Mouse (Mus musculus): ENCODE measurements around the gene Nup210l.

Nup210l gene

GRCm38 (mm10) chr3:90161541-90161940 lies 57.6 kb downstream of the Nup210l start:
- no peak for DNase-seq (ENCODE audit: low spot score)

- no peak for DNase-seq (ENCODE audit: low spot score)
Observed at GRCm38 (mm10) chr3:90179566-90179965, 75.6 kb downstream of the Nup210l start.

- DNase-seq (ENCODE audit: low spot score) = no peak
Observed at GRCm38 (mm10) chr3:90183581-90183980, 79.6 kb downstream of the Nup210l start.

- no peak for DNase-seq (ENCODE audit: low spot score)
Observed at GRCm38 (mm10) chr3:90190859-90191510, 87.1 kb downstream of the Nup210l start.

DNA sequence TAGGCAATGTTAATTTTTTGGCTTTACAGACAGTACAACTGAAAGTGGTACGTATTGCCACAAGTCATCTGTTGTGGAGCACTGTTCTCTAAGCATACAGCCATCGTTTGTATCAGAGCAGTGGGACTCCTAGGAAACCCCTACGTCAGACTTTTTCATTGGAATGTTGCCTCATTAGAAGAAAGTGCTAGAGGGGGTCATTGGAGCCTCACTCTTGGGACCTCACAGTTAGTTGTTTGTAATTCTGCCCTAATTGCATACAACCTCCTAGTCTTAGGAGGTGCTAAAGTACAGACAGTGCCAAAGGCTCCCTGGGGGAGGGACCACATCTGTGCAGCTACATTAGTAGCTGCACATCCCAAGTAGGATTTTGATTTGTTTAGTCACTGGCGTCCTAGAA lies 90.8 kb downstream of the Nup210l start:
- no peak for DNase-seq (ENCODE audit: low spot score)

DNA sequence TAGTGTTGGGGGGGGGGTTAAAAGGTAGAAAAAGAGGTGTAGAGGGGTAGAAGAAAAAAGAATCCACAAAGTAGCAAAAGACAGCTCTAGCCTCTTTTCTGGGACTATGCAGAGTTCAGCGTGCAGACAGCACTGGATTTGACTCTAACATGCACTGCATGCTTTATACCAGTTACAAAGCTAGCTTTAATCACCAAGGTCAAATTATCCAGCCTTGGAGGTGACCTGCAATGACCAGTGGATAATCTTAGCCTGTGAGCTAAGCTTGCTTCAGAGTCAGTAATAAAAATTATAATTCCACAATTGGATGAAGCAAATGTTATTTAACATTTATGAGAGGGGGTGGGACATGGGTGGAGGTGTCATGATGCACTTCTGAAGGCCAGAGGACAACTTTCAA lies 91.7 kb downstream of the Nup210l start:
- DNase-seq (ENCODE audit: low spot score) = no peak

GRCm38 (mm10) chr3:90197548-90197947 lies 93.6 kb downstream of the Nup210l start:
- DNase-seq (ENCODE audit: low spot score) = no peak

- DNase-seq (ENCODE audit: low spot score) = no peak
Observed at GRCm38 (mm10) chr3:90202884-90203283, 99.0 kb downstream of the Nup210l start.

GRCm38 (mm10) chr3:90203619-90204018 lies 99.7 kb downstream of the Nup210l start:
- DNase-seq (ENCODE audit: low spot score) = no peak

- no peak for DNase-seq (ENCODE audit: low spot score)
Observed at GRCm38 (mm10) chr3:90204582-90204981, 100.7 kb downstream of the Nup210l start.

DNA sequence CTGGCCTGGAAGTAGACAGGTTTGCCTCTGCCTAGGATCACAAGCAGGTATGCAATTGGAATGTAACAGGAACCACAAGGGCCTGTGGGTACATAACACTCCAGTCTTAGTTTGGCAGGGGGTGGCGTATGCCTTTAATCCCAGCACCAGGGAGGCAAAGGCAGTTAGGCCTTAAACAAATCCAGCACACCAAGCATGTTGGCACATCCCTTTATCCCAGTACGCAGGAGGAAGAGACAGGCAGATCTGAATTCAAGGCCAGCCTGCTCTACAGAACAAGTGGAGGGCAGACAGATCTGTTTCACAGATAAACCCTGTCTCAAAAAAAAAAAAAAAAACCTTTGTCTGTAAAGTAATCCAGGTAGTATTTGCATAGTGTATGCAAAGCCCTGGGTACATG lies 104.7 kb downstream of the Nup210l start:
- DNase-seq (ENCODE audit: low spot score) = no peak

DNA sequence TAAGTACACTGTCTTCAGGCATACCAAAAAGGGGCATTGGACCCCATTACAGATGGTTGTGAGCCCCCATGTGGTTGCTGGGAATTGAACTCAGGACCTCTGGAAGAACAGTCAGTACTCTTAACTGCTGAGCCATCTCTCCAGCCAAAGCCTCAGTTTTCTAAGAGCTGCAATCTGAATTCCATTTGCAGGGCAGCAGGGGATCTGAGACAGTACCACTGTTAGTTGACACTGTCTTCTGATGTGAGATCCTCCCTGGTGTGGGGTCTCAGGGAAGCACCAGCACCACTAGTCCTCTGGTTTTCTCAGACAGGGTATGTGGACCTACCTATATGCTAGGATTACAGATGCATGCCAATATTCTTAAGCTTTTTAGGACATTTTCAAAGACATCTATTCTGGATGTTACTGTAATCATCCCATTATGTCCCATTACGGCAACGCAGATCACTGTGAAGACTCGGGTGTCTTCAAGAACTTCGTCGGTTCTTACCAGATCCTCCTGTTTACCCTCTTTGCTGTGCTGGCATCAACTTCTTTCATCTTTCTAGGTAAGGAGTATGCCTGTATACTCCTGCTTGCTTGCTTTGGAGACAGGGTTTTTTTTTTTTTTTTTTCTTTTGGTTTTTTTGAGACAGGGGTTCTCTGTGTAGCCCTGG lies 106.1 kb downstream of the Nup210l start:
- DNase-seq (ENCODE audit: low spot score) = no peak

GRCm38 (mm10) chr3:90211475-90212398 lies 107.8 kb downstream of the Nup210l start:
- DNase-seq (ENCODE audit: low spot score) = no peak

GRCm38 (mm10) chr3:90212723-90213122 lies 108.8 kb downstream of the Nup210l start:
- no peak for DNase-seq (ENCODE audit: low spot score)

GRCm38 (mm10) chr3:90213377-90213866 lies 109.5 kb downstream of the Nup210l start, which contains the start of the genes Rps27 and Rab13:
TSS of gene Rps27 (minus strand) at chr3:90213651.
TSS of gene Rab13 (plus strand) at chr3:90213695.
- DNase-seq (ENCODE audit: low spot score) = peak; percentile 95

- DNase-seq (ENCODE audit: low spot score) = no peak
Observed at GRCm38 (mm10) chr3:90213956-90214684, 110.2 kb downstream of the Nup210l start.

GRCm38 (mm10) chr3:90215825-90216380 lies 112.0 kb downstream of the Nup210l start:
- no peak for DNase-seq (ENCODE audit: low spot score)

DNA sequence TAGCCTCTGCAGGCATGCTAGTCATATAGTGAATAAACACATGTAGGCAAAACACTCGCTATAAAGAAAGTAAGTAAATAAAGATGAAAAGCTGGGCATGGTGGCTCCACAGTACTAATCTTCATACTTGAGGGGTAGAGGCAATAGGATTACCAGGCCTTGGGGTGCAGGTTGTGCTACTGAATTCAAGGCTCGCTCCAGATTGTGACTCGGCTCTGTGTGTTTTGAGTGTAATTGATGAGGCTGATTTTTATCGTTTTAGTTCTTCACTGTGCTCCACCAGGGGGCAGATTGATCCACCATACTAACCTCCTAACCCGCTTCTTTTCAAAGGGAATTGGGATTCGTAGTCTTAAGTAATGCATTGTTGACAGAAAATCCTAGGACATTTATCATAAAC lies 116.2 kb downstream of the Nup210l start:
- DNase-seq (ENCODE audit: low spot score) = peak; percentile 47

DNA sequence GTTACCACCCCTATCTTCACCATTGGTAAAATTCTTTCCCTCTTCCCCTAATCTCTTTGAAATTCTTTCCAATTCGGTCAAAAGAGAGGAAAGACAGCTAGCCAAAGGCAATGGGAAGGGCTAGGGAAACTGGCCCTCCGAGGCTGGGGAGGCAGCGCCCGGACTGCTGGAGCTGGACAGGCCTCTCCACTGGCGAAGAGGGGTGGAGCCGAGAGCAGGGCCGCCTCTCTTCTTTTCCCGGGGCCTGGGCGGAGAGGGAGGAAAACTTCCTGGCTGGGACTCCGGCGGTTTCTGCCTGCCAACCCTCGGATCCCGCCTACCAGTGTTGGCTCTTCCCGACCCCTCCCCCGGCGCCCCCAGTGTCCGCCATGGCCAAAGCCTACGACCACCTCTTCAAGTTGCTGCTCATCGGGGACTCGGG lies 116.6 kb downstream of the Nup210l start:
- DNase-seq (ENCODE audit: low spot score) = peak; percentile 84

DNA sequence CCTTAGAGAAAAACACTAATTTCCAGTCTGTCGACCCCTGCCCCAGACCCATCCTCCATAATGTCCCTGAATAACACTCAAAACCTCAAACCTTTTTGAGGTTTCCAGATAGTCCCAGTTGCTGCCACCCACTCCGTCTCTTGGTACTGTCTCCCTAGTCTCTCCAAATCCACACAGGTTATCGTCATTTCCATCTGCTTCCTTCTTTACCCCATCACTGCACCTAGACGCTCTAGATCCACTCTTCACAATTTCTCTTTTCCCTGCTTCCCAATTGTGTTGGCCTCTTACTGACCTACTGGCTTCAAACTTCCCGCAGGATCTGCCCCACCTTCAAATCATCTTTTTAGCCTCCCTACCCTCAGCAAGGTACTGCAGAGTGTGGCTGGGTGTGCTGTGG lies 117.2 kb downstream of the Nup210l start:
- DNase-seq (ENCODE audit: low spot score) = no peak

- no peak for DNase-seq (ENCODE audit: low spot score)
Observed at GRCm38 (mm10) chr3:90222455-90222854, 118.5 kb downstream of the Nup210l start.

Measured in yolk sac, embryonic 10.5 days (tissue).